Mouse (Mus musculus) adrenal gland, adult (tissue): ENCODE measurements around the gene Cdh12.
"Not testable (repeated sequence)": the region's sequence is repeated elsewhere in the genome, so short reads cannot be mapped to it uniquely, and the experiment has no call there.

Experiments
- DNase-seq, 2 experiments: peaks; one replicate each; pipeline ENCODE4 v3.0.0; 2022 to 2023; ENCODE audit warnings: low spot score in 1 of 2; ENCODE audit not compliant: inconsistent age in 2 of 2

Gene Cdh12

DNA sequence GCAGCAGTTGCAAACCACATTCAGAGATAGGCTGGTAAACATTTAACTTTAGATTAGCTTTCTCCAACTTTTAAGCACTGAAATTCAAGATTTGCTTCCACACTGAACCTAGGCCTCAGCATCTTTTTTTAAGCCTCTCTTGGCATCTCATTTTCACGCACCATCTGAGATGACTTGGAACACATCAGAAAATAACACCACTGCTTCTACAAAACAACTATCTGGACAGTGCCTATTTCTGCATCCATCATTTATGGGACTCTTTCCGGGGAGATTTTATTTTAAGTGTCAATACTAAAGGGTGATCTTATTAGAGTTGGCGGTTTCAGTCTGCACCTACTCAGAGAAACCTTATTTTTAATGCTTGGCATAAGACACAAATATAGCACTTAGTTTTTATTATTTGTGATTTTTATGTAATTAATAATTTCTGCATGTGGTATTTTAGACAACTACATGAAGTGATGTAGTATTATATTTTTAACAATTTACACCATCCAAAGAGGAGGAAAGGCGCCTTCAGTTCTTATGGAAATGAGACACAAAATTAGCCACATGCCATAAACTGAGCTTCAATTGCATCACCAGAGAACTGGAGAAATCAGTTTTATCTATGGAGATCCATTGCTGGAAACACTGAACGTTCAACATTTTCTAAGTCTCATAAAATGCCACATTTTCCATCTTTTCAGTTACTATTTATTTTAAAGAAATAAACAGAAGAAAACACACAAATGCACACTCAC is 906.5 kb downstream of the Cdh12 start:
- DNase-seq: no peak

DNA sequence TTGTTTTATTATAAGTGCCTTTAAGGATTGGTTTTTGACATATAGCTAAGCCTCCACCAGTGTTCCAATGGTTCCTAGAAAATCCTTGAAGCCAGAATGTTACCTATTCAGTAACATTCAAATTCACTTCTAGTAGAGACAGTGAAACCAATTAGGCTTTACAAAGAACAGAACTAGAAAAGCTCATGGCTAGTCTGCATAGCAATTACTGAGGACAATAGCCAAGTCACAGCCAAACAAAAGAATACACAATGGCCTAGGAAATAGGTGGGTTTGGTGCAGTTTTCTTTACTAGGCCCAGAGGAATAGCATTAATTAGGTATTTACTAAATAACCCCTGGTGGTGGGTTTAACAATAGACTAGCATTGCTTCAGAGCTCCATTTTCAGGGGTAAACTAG is 917.3 kb downstream of the Cdh12 start:
- no peak for DNase-seq

DNA sequence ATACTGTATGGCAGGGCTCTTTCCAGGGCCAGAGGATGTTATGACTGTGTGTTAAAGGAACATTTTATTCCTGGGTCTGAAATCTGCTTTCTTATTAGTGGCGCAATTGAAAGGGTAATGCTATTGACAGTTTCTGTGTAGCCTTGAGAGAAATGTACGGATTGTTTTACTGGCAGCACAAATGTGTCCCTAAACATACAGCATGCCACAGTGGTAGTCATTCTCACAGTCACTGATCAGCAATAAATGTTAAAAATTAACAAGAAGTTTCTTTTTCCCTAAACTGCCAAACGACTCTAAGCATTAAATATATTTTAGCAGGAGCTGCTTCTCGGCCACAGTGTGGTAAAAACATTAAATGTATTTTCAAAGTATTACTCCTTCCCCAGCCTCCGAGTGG is 926.4 kb downstream of the Cdh12 start:
- DNase-seq: no peak

DNA sequence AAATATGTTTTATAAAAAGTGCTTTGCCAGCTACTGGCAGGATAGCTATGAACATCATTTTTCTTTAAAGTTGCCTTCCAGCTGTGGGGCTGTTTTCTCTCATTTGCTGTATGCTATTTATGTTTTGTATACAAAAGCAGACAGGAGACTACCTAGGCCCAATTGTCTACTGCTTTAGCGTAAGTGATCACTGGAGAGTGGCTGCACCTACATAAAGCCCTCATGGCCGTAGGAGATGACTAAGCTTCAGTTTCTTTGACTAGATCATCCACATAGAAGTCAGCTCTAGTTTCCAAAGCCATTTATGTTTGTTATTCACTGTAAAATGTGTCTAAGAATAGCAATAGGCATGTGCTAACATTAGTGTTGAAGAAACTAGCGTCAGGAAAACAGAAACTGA is 926.8 kb downstream of the Cdh12 start:
- no peak for DNase-seq

DNA sequence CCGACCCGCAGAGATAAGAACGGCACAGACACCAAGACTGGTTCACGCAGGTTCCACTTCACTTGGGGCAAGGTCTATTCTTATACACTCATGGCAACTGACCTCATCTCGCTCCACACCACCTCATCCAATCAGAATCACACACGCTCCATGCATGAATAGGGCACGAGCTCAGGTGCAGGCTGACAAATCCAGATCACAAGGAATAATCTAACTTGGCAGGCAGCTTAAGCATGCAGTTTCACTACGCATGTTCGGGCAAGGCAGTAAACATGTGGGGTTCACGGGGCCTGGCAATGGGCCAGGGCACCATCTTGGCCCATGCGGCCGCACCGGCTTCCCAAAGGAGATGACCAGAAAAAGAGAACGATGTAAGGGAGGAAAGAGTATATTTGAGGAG is 942.4 kb downstream of the Cdh12 start:
- DNase-seq: not testable (repeated sequence)

DNA sequence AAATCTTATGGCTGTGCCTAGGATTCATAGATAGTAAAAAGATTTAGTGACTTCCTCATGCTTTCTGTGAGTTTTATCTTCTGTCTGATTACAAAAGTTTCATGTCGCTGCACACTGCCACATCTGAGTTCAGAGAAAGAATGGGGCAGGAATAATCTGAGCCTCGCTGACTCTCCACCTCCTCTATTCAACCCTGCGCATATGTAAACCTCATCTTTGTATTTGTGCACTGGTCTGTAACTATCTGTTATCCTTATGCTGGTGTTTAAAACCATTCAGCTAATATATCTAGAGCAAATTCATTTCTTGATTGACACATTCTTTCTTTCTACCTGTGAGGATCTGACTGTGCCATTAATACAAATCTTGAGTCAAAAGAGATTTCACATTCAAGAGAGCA is 944.0 kb downstream of the Cdh12 start:
- DNase-seq: no peak

DNA sequence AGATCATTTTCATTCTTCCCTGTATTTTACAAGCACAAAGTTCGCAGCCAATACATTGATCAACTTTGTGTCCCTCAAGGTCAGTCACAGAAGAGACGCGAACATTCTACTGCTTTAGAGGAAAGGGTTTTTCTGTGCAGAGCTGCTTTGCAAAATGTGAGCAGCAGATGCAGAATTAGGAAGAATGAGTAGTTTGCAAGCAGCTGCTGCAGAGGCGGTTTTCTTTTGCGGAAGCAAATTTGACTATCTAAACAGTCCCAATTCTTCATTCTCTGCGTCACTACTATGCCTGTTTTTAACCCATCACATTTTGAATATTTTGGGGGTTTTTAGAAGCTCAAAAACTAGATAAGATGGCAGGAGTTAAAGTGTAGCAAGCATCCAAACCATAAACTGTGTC is 956.1 kb downstream of the Cdh12 start:
- DNase-seq: no peak

DNA sequence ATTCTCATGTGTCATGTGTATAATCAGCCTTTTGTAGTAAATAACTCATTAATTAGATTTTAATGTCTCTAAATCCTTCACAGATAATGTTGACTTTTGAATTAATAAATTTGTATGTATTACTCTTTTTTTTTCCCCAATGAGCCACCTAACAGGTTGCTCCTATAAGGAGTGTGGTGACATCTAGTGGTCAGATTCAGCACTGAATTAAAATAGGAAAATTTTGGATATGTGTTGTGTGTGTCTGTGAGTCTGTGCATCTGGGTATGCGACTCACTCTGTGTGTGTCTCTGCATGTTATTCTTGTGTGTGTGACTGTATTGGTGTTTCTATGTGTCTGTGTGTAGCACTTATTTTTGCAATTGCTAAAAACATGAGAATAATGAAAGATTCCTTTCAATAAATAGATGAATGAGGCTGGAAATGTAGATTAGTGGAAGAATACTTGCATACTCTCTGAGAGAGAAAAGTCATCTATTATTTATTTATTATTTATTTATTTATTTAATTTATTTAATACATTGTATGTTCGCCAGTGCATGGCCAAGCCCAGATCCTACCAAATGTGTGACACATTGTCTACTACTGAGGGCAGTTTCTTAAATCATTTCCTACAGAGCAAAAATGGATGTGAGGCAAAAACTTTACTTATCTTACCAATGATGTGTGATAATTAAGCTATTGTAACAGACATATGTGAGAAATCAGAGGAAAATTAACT is 958.4 kb downstream of the Cdh12 start:
- peak in 1 of 2 experiments; percentile 70 for DNase-seq

DNA sequence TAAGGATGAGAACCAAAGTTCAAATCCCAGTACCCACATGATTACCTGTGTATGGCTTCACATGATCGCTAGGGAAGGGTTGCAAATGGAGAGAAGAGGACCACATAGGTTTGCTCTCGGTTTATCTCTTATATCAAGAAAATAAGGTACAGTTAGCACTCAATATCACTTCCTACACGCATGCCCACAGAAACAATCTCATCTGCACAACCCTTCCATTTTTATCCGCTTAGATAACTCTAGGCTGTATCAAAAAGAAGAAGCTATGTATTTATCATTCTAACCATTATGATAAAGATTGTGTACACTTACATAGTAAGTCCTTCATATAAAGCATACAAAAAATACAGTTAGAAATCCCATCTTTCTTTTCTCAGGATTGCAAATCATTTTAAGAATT is 988.3 kb downstream of the Cdh12 start:
- DNase-seq: no peak

DNA sequence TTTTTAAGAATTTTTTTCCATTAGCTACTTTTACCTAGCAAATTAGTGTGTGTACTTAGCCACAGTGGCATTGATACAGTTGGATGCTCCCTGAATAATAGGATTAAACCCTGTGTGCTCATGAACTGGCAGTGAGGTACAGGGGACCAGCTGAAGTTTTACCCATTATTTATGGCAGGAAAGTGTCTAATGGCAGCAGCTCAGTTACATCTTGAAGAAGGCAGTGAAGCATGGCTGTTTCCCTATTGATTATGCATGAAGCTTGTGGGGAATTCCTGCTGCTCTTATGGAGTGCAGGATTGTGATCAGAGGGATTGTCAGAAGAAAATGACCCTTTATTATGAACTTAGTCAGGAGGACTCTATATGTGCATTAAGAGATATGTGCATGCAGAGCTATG is 988.9 kb downstream of the Cdh12 start:
- DNase-seq: no peak

DNA sequence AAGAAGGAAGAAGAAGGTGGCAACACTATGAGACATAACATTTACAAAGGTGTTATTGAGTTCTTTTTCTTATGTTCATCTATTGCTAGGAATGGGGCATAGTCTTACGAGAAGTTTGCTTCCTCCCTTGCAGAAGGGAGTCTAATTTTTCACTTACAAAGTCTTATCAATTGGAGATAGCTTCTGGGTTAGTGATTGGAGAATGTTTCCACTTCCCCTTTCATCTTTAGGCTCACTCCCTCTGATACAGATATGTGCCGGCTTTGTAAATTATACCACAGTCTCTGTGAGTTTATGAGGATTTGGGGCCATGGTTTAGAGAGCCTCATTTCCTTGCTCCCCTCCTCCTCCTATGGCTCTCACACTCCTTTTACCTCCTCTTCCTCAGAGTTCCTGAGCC is 1009.0 kb downstream of the Cdh12 start:
- DNase-seq: no peak

DNA sequence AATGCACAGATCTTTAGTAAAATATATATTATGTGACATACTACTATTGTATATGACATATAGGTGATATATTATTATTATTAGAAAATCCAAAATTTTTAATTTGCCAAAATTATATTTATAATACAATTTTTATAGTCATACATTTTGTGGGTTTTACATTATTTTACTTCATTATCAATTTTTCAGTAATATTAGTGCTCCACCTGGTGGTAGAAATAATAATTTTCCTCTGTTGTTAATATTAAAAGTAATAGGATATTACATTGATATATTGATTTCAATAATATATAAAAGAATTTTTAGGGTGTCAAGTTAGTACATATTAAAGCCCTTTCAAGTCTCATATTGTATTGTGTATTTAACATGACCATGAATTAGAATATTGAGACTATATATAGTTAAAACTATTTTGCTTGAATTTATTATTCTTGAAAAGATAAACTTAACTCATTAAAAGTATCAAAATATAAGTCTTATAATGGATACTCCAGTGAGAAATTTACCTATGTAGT is 1070.3 kb downstream of the Cdh12 start:
- DNase-seq: no peak

DNA sequence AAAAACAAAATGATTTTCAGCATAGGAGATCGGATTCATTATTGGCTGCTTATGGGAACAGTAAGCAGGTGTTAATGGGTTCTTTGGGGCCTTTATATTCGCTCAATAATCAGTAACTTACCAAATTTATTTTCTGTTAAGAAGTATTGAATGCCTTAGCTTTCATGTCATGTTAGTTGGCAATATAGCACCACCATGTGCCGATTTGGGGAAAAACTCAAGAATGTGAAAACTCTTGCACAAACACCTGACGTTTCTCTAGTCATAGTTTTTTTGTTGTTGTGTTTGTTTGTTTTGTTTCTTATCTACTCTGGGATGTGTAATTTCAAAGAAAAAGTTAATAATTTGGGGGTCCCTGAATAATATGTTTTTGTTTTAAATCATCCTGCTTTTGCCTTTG is 1081.7 kb downstream of the Cdh12 start:
- DNase-seq: no peak

DNA sequence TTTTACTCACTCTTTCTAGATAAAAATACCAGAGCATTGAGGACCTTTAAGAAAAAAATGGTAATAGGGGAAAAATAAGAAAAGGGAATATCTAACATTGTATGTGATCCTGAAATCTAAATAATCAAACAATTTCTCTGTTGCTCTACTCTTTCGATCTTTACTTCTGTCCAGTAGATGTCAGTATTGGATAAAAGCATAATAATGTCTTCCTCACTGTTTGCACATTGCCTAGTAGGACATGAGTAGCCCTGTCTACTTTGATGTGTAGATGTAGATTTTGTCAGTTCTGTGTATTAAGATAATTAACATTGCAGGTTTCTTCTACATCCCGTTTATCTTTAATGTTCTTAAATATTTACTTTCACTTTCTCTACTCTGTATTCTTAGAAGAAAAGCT is 1087.8 kb downstream of the Cdh12 start:
- DNase-seq: no peak

DNA sequence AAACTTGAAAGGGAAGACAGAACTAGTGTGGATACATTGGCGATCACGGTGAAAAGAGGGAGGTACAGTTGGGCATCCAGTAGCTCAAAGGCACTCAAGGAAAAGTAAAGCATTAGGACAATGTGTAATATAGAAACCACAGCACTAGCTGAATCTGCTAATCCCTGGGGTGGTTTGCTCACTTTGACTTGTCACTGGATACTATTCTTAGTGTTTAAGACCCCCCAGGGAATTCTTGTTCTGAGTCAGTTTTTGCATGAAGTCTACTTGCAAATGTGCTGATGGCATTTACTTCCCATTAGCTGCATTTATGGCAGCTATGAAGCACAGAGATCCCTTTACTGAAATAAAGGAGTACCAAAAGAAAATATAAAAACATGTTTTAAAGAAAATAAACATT is 1095.7 kb downstream of the Cdh12 start:
- no peak for DNase-seq

DNA sequence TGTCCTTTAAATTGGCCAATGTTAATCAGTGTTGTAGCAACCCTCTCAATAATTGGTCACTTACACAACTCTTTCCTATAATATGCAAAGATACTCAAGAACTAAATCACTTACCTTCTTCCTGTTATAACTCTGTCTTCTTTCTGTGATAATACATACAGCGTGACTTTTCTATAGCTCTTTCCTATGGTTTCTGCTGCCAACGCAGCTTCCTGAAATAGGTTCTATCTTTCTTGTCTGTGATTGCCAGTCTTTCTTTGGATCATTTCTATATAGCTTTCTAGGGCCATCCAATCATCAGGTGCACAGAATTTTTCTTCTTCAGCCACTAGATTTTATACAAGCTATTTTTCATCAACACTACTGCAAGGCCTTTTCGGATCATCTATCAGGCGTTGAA is 1106.9 kb downstream of the Cdh12 start:
- no peak for DNase-seq

DNA sequence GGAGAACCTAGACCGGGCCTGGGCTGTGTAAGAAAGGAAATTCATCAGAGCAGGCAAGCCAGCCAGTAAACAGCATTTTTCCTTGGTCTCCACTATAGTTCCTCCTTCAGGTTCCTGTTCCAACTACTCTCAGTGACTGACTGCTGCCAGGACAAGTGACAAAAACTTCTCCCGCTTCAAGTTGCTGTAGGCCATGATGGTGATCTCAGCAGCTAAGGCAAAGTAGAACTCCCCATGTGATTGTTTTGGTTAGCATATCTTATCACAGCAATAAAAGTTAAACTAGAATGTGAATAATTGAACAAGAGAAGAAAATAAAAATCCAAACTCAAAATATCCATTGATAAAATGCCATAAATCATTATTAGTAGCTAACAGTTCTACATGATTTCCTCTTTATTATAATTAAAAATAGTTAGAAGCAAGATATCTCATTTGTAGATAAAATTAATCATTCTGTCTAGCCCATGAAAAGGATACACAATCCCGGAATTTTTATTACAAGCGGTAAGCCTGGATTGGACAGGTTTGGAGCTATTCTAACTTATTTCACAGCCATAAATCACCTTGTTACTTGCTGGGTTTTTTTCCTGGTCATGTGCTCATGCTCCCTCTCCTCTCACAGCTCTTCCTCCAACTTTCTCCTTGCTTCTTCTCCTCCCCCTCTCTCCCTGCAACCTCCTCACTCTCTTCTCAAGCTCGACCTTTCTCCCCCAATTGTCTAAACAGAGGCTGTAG is 1117.4 kb downstream of the Cdh12 start:
- DNase-seq: no peak

DNA sequence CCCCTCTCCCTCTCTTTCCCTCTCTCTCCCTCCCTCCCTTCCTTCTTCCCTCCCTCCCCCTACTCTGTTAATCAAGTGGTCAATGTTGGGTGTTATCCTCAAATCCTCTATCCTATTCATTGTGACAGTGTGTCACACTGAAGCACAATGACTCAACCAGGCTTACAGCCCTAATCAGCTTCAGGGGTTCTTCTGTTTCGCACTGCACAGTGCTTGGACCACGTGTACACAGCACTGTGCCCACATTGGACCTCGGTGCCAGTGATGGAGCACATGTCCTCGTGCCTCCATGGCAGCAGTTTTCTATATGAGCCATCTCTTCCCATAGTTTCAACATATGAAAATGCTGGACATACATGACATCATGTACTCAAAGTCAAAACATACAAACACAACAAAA is 1155.4 kb downstream of the Cdh12 start:
- no peak for DNase-seq
